Mouse (Mus musculus) neural tube, embryonic 13.5 days (tissue): ENCODE data around the gene Polr1c. TPM values are rescaled to one million over a fixed set of nuclear protein-coding genes. Genes with fewer than 3 reads are reported as not detected.
A peak's percentile ranks its signal among the peaks of the same experiment; 100 is the strongest.

Experiments used
- ATAC-seq: fragments of 200-750 bp; cut with Nextera tagmentation; 2 replicates; pipeline ENCODE4 v1.8.0; 2017; ENCODE audit warnings: low read depth, mild to moderate bottlenecking, moderate TSS enrichment, moderate library complexity
- H3K27ac ChIP-seq: fragments of 300-500 bp; sonication (generic); replicated peaks from 2 replicates; pipeline ENCODE4 v1.5.1; 2015; ENCODE audit warnings: moderate library complexity, mild to moderate bottlenecking, inconsistent platforms
- H3K27me3 ChIP-seq: fragments of 300-500 bp; sonication (generic); 2 replicates; pipeline ENCODE4 v1.6.1; 2015; ENCODE audit warnings: mild to moderate bottlenecking, inconsistent platforms
- H3K36me3 ChIP-seq: fragments of 300-500 bp; sonication (generic); 2 replicates; pipeline ENCODE4 v1.6.1; 2015; ENCODE audit warnings: mild to moderate bottlenecking, inconsistent platforms
- H3K4me1 ChIP-seq: fragments of 300-500 bp; sonication (generic); replicated peaks from 2 replicates; pipeline ENCODE4 v1.6.1; 2015; ENCODE audit warnings: inconsistent platforms
- H3K4me2 ChIP-seq: fragments of 300-500 bp; sonication (generic); 2 replicates; pipeline ENCODE4 v1.6.1; 2015; ENCODE audit warnings: inconsistent platforms, mild to moderate bottlenecking, moderate library complexity
- H3K4me3 ChIP-seq: fragments of 300-500 bp; sonication (generic); 2 replicates; pipeline ENCODE4 v1.5.1; 2015; ENCODE audit warnings: mild to moderate bottlenecking, inconsistent platforms
- H3K9ac ChIP-seq: fragments of 300-500 bp; sonication (generic); 2 replicates; pipeline ENCODE4 v1.6.1; 2015; ENCODE audit warnings: moderate library complexity, mild to moderate bottlenecking, inconsistent platforms
- H3K9me3 ChIP-seq: fragments of 300-500 bp; sonication (generic); 2 replicates; pipeline ENCODE4 v1.6.1; 2016; ENCODE audit warnings: inconsistent platforms
- WGBS: fragments of 180-500 bp; shearing (Covaris S2); methylation state at CpG from one replicate; pipeline ENCODE4 v1.1.7; 2015; 5-methylcytosine and 5-hydroxymethylcytosine counted together
- polyA plus RNA-seq: library from polyadenylated mRNA; unstranded; fragments of >200 nt; fragmentation: Nextera tagmentation; extraction: Ambion mirVana; gene quantifications from 2 replicates; pipeline ENCODE4 v1.2.1, GENCODE M21; 2015

Polr1c gene
- polyA plus RNA-seq, 1 experiment from 2014 or later = 84.3 TPM

DNA sequence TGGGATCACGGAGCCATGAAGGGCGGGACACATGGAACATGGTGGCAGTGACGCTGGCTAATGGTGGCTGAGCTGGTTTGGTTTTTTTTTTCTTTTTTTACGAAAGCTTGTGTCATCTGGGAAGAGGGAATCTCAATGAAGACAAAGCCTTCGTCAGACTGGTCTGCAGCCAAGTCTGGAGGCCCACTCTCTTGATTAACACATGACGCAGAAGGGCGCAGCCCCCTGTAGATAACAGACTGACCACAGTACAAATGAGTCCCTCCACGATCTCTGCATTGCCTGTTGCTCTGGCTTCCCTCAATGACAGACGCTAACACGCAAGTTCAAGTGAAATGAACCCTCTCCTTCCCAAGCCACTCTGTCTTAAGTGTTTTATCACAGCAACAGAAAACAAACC lies 27.7 kb upstream of the Polr1c start:
- Histone ChIP-seq H3K4me1 (no peaks in the 10 kb centered on the region), H3K9me3 (no peaks in the 10 kb centered on the region), H3K9ac (no peak overlapping the region), H3K27me3 (no peaks in the 10 kb centered on the region), H3K4me3 (no peak overlapping the region), H3K36me3 (peaks cover 17% of the 10 kb centered on the region), H3K27ac (no peak overlapping the region), H3K4me2 (no peak overlapping the region)
- ATAC-seq = no peak
- WGBS = 96% methylated on average over 10 of the region's 10 CpGs

DNA sequence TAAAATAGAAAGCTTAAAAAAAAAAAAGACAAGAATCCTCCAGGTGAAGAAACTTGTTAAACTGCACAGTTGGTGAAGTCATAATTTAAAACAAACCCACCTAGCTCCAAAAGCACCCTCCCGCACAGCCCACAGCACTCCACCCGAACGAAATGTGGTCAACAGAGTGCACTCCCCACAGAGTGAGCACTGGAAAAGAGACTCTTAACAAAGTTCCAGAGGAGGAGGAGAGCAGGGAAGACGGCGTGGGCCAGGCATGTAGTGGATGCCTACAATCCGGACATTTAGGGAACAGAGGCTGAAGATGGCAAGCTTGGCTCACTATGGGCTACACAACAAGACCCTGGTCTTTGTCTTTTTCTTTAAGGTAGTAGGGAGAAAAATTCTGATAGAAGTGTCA lies 27.2 kb upstream of the Polr1c start:
- no peak for ATAC-seq
- Histone ChIP-seq H3K36me3 (peaks cover 22% of the 10 kb centered on the region), H3K27ac (no peak overlapping the region), H3K9me3 (no peaks in the 10 kb centered on the region), H3K4me2 (no peak overlapping the region), H3K4me1 (no peaks in the 10 kb centered on the region), H3K9ac (no peak overlapping the region), H3K4me3 (no peak overlapping the region), H3K27me3 (no peaks in the 10 kb centered on the region)
- 91% methylated on average over 6 of the region's 6 CpGs for WGBS

DNA sequence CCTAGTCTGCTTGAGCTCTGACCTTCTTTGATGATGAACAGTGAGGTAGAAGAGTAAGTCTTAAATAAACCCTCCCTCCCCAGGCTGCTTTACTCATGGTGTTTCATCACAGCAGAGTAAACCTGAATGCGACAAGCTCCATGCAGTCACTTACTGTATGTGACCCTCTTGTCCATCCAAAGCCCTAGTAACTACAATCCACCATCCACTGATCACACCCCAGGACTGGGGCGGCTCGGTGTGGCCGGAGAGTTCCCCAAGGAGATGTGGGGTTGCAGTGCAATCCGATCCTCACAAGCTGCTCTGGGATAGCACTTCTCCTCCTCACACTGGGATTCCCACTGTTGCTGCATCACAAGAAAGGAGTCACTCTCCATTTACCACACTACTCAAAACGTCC lies 26.6 kb upstream of the Polr1c start:
- no peak overlapping the region for H3K4me3 ChIP-seq
- no peaks in the 10 kb centered on the region for H3K27me3 ChIP-seq
- H3K36me3 ChIP-seq = peaks cover 25% of the 10 kb centered on the region
- no peaks in the 10 kb centered on the region for H3K4me1 ChIP-seq
- ATAC-seq = no peak
- H3K9me3 ChIP-seq = no peaks in the 10 kb centered on the region
- H3K9ac ChIP-seq = 0 out of 2 replicates have a peak overlapping the region, but pooled peaks have one; percentile 4
- no peak overlapping the region for H3K27ac ChIP-seq
- WGBS = 83% methylated on average over 6 of the region's 6 CpGs
- no peak overlapping the region for H3K4me2 ChIP-seq

DNA sequence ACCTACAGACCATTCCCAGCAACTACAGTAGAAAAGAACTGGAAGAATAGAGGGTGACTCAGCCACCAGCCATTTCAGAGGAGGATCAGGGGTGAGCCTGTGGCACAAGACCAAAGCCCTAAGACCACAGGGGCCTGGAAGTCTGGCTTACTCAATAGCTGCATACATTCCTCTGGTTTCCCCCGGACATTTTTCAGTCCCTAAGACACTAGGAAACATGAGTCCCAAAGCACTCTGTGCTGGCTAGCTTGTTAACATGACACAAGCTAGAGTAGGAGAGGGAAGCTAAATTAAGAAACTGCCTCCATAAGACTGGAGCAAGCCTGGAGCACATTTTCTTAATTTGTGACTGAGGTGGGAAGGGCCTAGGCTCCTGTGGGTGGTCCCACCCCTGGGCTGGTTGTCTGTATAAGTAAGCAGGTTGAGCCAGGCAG lies 26.0 kb upstream of the Polr1c start:
- H3K4me1 ChIP-seq = no peaks in the 10 kb centered on the region
- no peak overlapping the region for H3K4me3 ChIP-seq
- no peak overlapping the region for H3K4me2 ChIP-seq
- ATAC-seq = no peak
- WGBS = 75% methylated on average over 1 of the region's 1 CpGs
- H3K9me3 ChIP-seq = no peaks in the 10 kb centered on the region
- peaks cover 22% of the 10 kb centered on the region for H3K36me3 ChIP-seq
- H3K27me3 ChIP-seq = no peaks in the 10 kb centered on the region
- H3K27ac ChIP-seq = no peak overlapping the region
- no peak overlapping the region for H3K9ac ChIP-seq

DNA sequence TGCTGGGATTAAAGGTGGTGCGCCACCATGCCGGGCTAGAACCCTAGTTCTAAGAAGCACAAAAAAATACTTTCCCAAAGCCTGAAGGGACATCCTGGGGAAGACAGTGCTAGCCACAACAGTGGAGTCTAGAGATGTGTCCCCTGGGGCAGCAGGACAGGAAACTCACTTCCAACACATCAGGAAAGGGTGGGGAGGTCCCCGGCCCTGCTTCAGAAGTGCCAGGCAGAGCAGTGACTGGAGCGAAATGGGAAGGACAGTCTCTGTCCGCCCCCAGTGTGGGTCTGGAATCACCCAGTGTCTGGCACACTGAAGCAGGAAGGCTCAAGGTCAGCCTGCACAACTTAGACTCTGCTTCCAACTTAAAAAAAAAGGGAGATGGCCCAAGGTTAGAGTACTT lies 24.8 kb upstream of the Polr1c start:
- H3K4me3 ChIP-seq = no peak overlapping the region
- WGBS = 92% methylated on average over 5 of the region's 5 CpGs
- H3K27me3 ChIP-seq = no peaks in the 10 kb centered on the region
- H3K9ac ChIP-seq = no peak overlapping the region
- peaks cover 15% of the 10 kb centered on the region for H3K36me3 ChIP-seq
- H3K9me3 ChIP-seq = no peaks in the 10 kb centered on the region
- no peak overlapping the region for H3K27ac ChIP-seq
- no peaks in the 10 kb centered on the region for H3K4me1 ChIP-seq
- no peak for ATAC-seq
- H3K4me2 ChIP-seq = no peak overlapping the region

DNA sequence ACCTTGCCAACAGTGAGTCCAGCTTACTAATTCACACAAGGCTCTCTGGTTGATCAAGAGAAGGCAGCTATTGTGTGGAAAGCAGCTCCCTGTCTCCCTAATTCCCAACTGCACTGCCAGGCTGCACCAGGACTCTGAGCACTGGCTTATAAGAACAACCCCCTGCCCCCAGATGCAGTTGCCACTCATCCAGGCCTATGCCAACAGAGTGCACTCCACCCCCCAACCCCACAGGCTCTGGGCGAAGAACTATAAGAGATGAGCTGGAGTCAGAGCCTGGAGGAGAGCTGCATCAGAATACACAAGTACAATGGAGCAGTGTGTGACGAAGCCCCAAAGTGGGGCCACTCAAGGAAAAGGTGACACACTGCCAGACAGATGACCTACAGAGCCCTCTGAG lies 24.2 kb upstream of the Polr1c start:
- Histone ChIP-seq H3K4me3 (no peak overlapping the region), H3K36me3 (peaks cover 19% of the 10 kb centered on the region), H3K9ac (0 out of 2 replicates have a peak overlapping the region, but pooled peaks have one; percentile 8), H3K27me3 (no peaks in the 10 kb centered on the region), H3K9me3 (no peaks in the 10 kb centered on the region), H3K4me1 (no peaks in the 10 kb centered on the region), H3K27ac (no peak overlapping the region), H3K4me2 (no peak overlapping the region)
- ATAC-seq = no peak
- 73% methylated on average over 2 of the region's 2 CpGs for WGBS

DNA sequence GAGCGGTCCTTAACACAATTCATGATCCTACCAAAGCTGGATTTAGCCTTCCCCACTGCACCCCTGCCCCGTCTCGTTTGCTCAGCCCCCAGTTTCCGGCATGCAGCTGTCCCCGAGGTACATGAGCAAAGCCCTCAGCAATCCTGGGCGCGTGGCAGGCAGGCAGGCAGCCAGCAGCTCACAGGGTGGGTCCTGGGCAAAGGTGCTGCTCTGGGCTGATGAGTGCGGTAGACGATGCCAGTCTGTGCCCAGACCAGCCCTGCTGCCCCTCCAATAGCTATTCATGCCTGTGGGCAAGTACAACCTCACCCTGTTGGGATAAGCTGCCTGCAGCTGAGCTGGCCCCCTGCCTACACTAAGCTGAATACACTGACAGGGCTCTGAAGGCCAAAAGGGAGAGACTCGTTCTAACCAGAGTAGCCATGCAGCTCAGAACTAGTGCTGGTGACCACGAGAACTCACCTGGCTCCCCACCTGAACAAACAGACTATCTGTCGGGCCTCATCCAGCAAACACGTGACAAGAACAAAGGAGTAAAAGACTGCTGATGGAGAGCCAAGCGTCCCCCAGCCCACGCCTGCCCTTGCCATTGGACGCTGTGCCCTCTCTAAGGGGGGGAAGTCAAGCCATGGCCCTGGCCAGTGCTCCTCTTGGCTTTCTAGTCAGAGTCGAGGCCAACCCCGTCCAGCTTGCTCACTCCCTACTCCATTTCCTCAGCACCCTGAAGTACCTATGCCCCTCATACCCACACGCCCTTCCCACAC lies 22.1 kb upstream of the Polr1c start:
- H3K9me3 ChIP-seq = no peaks in the 10 kb centered on the region
- no peak overlapping the region for H3K4me3 ChIP-seq
- H3K27ac ChIP-seq = no peak overlapping the region
- H3K4me2 ChIP-seq = no peak overlapping the region
- peaks cover 26% of the 10 kb centered on the region for H3K36me3 ChIP-seq
- WGBS = 90% methylated on average over 19 of the region's 19 CpGs
- ATAC-seq = no peak
- H3K4me1 ChIP-seq = no peaks in the 10 kb centered on the region
- H3K27me3 ChIP-seq = no peaks in the 10 kb centered on the region
- H3K9ac ChIP-seq = peak overlapping the region; percentile 47; the same call in 1 of the 2 replicates

DNA sequence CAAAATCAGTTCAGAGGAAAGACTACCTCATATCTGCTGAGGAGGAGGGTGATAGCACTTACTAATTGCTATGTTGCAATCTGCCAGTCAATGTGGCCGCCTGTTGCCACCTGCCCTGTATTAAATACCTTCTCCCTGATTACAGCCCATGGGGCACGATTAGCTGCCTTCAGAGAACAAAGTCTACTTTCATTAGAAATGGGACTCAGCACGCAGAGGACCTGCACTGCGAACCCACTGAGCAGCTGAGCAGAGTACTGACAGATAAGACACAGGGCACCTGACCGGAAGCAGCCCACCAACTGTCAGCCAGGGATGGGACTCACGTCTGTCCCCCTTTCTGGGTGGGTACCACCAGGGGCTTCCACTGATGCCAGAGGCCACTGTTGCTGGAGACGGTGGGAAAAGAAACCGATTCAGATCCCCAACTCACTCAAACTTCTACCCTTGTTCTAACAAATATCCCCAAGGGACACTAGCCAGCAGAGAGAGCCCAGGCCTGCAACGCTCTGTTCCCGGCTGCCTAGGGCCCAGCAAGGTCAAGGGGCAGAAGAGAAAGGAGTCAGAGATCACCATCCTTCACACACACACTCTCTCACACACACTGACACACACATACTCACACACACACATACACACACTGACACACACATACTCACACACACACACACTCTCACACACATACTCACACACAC lies 20.3 kb upstream of the Polr1c start:
- no peak overlapping the region for H3K9ac ChIP-seq
- no peaks in the 10 kb centered on the region for H3K9me3 ChIP-seq
- no peak overlapping the region for H3K4me3 ChIP-seq
- no peaks in the 10 kb centered on the region for H3K27me3 ChIP-seq
- peaks cover 44% of the 10 kb centered on the region for H3K36me3 ChIP-seq
- H3K4me1 ChIP-seq = no peaks in the 10 kb centered on the region
- H3K27ac ChIP-seq = no peak overlapping the region
- 83% methylated on average over 10 of the region's 10 CpGs for WGBS
- ATAC-seq = no peak
- H3K4me2 ChIP-seq = no peak overlapping the region

DNA sequence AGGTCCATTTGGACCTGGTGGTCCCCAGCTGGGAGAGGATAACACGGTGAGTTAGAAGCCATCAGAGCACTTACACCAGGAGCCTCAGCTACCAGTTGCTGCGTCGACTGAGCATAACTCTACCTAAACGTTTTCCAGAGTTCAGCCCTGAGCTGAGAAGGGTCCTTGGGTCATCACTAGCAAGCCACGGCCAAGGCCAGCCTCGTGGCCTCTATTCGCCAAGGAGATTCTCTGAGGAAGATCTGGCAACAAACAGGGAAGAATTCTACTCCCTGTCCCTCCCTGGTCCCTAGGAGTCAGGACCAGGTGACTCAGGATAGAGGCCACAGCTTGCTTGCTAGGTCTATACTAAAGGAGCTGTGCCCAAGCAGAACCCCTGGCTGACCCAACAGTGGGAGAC lies 19.7 kb upstream of the Polr1c start:
- Histone ChIP-seq H3K4me3 (no peak overlapping the region), H3K4me2 (no peak overlapping the region), H3K27me3 (no peaks in the 10 kb centered on the region), H3K27ac (no peak overlapping the region), H3K4me1 (no peaks in the 10 kb centered on the region), H3K9me3 (no peaks in the 10 kb centered on the region), H3K36me3 (peaks cover 50% of the 10 kb centered on the region), H3K9ac (no peak overlapping the region)
- ATAC-seq = no peak
- WGBS = 82% methylated on average over 7 of the region's 7 CpGs

DNA sequence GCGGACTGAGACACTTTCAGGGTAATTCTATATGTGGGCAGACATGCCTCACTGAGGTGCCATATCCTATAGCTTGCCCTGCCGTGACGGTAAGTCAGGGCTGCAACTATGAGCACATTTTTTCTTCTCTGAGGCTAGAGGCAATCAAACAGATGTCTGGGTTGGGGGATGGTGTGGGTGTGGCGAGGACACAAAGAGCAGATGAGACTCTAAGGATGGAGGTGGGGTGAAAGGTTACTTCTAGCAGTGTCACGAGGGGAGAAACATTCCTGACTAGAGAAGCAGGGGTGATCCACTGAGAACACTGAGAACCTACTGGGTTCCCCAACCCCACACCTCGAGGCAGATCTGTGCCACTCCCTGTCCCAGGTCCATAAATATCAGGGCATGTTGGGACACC lies 19.1 kb upstream of the Polr1c start:
- H3K27me3 ChIP-seq = no peaks in the 10 kb centered on the region
- peaks cover 56% of the 10 kb centered on the region for H3K36me3 ChIP-seq
- no peak overlapping the region for H3K4me3 ChIP-seq
- H3K4me2 ChIP-seq = no peak overlapping the region
- no peak overlapping the region for H3K27ac ChIP-seq
- WGBS = 62% methylated on average over 6 of the region's 6 CpGs
- H3K9me3 ChIP-seq = no peaks in the 10 kb centered on the region
- no peak overlapping the region for H3K9ac ChIP-seq
- no peaks in the 10 kb centered on the region for H3K4me1 ChIP-seq
- no peak for ATAC-seq

DNA sequence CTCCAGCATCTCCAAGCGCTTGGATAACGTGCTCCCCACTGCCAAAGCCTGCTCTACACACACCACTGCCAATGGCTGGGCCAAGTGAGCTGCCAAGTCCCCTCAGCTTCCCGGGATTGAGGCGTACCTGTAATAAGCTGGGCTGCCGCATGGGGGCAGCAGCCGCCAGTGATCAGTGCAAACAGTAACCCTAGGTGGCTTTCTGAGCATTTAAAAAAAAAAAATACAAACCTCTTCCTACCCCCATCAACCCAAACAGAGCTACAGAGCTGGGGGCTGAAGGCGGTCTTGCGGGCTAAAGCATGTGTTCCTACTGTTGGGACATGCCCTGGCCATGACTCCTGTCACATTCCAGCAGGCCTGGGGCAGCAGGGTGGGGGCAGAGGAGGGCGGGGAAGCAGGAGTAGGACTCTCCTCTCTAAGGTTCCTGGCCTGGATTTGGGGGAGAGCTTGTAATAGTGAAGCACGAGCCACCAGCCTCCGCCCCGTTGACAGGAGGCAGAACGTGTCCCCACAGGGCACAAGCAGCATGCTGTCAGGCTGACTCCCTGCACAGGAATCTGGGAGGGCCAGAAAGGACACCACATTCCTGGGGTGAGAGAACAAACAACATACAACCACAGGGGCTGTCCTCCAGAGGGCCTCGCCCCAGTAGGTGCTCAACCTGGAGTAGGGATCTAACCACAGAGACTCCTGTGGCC lies 18.2 kb upstream of the Polr1c start:
- Histone ChIP-seq H3K9ac (no peak overlapping the region), H3K9me3 (no peaks in the 10 kb centered on the region), H3K27ac (no peak overlapping the region), H3K4me3 (no peak overlapping the region), H3K27me3 (no peaks in the 10 kb centered on the region), H3K4me2 (no peak overlapping the region), H3K4me1 (no peaks in the 10 kb centered on the region), H3K36me3 (peaks cover 65% of the 10 kb centered on the region)
- 34% methylated on average over 14 of the region's 14 CpGs for WGBS
- ATAC-seq = peak; percentile 49

DNA sequence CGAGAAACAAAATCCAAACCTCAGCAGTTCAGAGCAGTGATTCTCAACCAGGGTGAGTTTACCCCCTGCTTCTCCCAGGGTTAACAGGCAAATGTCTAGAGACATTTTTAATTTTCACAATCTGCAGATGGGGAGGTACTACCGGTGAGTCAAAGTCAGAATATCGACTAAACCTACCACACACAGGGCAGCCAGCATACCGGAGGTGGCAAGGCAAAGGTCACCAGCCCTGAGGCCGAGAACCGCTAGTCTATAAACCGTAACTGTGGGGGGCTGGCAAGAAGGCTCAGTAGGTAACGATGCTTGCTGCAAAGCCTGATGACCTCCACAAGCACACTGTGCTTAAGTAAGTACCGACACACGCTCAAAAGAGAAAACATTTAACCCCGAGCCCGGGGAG lies 17.6 kb upstream of the Polr1c start:
- Histone ChIP-seq H3K9me3 (no peaks in the 10 kb centered on the region), H3K4me2 (no peak overlapping the region), H3K27me3 (no peaks in the 10 kb centered on the region), H3K4me1 (no peaks in the 10 kb centered on the region), H3K36me3 (peaks cover 68% of the 10 kb centered on the region), H3K4me3 (no peak overlapping the region), H3K9ac (no peak overlapping the region), H3K27ac (no peak overlapping the region)
- WGBS = 88% methylated on average over 12 of the region's 12 CpGs
- ATAC-seq = no peak
